ENCODE assay signal across 24 mouse cellular contexts in genomic region chr10:116894540-116894939, GRCm38 (mm10). TPM values are rescaled to one million over a fixed set of nuclear protein-coding genes. Genes with fewer than 3 reads are reported as not detected.
"Had no signal": no experiment of that assay in that cellular context is flagged by ENCODE, and none has a peak within 500 bp of the region (broad histone marks: within the 10 kb centered on the region; RNA-seq: fewer than 3 reads in every experiment).

No protein-coding gene starts in this region.

- H3K9me3 ChIP-seq: heart, embryonic 13.5 days; heart, embryonic 15.5 days; hindbrain, embryonic 13.5 days; hindbrain, embryonic 15.5 days; kidney, embryonic 15.5 days; limb, embryonic 10.5 days; limb, embryonic 12.5 days; liver, embryonic 13.5 days had no signal

- H3K27me3 ChIP-seq: heart, embryonic 13.5 days; heart, embryonic 15.5 days; hindbrain, embryonic 13.5 days; hindbrain, embryonic 15.5 days; kidney, embryonic 15.5 days; limb, embryonic 12.5 days; liver, embryonic 13.5 days had no signal

- H3K4me2 ChIP-seq: heart, embryonic 11.5 days; heart, embryonic 13.5 days; heart, embryonic 15.5 days; hindbrain, embryonic 13.5 days; hindbrain, embryonic 15.5 days; kidney, embryonic 15.5 days; limb, embryonic 12.5 days; liver, embryonic 11.5 days; liver, embryonic 13.5 days had no signal

- H3K27ac ChIP-seq: gastrocnemius, adult 2 months; heart, adult 2 months; heart, embryonic 13.5 days; heart, embryonic 15.5 days; hindbrain, embryonic 13.5 days; hindbrain, embryonic 15.5 days; hindbrain, postnatal 0 days; kidney, embryonic 15.5 days; kidney, postnatal 0 days; layer of hippocampus, adult 2 months; left cerebral cortex, adult 2 months; liver, embryonic 13.5 days had no signal

- H3K36me3 ChIP-seq: heart, embryonic 13.5 days; heart, embryonic 15.5 days; hindbrain, embryonic 13.5 days; hindbrain, embryonic 15.5 days; kidney, embryonic 15.5 days; limb, embryonic 10.5 days; limb, embryonic 12.5 days; liver, embryonic 13.5 days had no signal

- H3K9ac ChIP-seq: heart, embryonic 13.5 days; heart, embryonic 15.5 days; hindbrain, embryonic 13.5 days; hindbrain, embryonic 15.5 days; kidney, embryonic 15.5 days; limb, embryonic 12.5 days; liver, embryonic 13.5 days had no signal

- H3K4me1 ChIP-seq: heart, embryonic 13.5 days; heart, embryonic 15.5 days; hindbrain, embryonic 13.5 days; hindbrain, embryonic 15.5 days; kidney, embryonic 15.5 days; liver, embryonic 13.5 days had no signal

- H3K4me3 ChIP-seq: gastrocnemius, adult 2 months; heart, adult 2 months; heart, embryonic 13.5 days; heart, embryonic 15.5 days; hindbrain, embryonic 13.5 days; hindbrain, embryonic 15.5 days; kidney, embryonic 15.5 days; layer of hippocampus, adult 2 months; left cerebral cortex, adult 2 months; limb, embryonic 10.5 days; limb, embryonic 12.5 days; liver, embryonic 13.5 days had no signal

- DNase-seq: gastrocnemius, adult 2 months; gastrocnemius, postnatal 10 days; gastrocnemius, postnatal 25 days; heart, adult 2 months; kidney, adult 11 months; kidney, adult 2 months; kidney, adult 9 months; kidney, postnatal 4 days; liver; liver, embryonic 13.5 days had no signal

RNA-seq across cellular contexts. Expression of gene Myrfl, which starts 2.2 kb away (rescaled TPM):
- total RNA-seq: hematopoietic stem cell, adult 5-6 weeks; hindbrain, postnatal 0 days had no signal
- polyA plus RNA-seq: liver, embryonic 13.5 days had no signal
